Mouse (Mus musculus): ENCODE measurements around the gene Ctsg. TPM values are rescaled to one million over a fixed set of nuclear protein-coding genes. Genes with fewer than 3 reads are reported as not detected.
"Not testable (repeated sequence)": the region's sequence is repeated elsewhere in the genome, so short reads cannot be mapped to it uniquely, and the experiment has no call there.

The Ctsg gene
- polyA plus RNA-seq (2014; fragmentation: Nextera tagmentation; extraction: Ambion mirVana) = not detected in 2 replicates

DNA sequence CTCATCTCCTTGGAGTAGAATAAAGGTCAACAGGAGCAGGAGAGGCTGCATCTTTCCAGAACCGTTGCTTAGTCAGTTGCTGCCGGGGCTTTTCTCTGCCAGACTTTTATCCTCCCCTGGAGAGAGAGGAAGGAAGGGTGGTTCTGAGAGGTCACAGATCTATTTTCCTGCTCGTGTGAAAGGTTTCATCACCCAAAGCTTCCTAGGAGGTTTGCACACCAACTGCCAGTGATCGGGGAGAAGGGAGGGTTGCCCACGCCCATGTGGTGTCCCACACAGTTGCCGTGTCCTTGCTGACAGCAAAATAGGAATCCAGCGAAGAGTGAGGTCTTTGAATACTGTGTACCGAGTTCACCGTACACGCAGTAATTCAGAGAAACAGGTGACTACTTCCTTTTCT, at the start of gene Ctsg:
Gene Ctsg (minus strand): TSS at position 189 of the 400 bp plus-strand sequence.
- DNase-seq (ENCODE audit: low spot score) (no peak), ATAC-seq (no peak)
- Histone ChIP-seq H3K4me1 (ENCODE audit: control insufficient read depth, insufficient read depth, low read length) (no peaks in the 10 kb centered on the region), H3K4me3 (ENCODE audit: low read depth, low read length) (no peak within 1 kb of the TSS), H3K9ac (ENCODE audit: low read length) (no peak within 1 kb of the TSS), H3K27ac (ENCODE audit: low read depth, low read length) (no peak within 1 kb of the TSS), H3K9me3 (replicated peaks; ENCODE audit: control insufficient read depth, low read length) (no peaks in the 10 kb centered on the region), H3K36me3 (ENCODE audit: control insufficient read depth, insufficient read depth, low read length) (no peaks in the 10 kb centered on the region), H3K27me3 (replicated peaks; ENCODE audit: control insufficient read depth, insufficient read depth, low read length) (no peaks in the 10 kb centered on the region), H3K4me2 (ENCODE audit: low read length) (no peak within 1 kb of the TSS)
- WGBS = 82% methylated on average over 10 of the region's 10 CpGs

DNA sequence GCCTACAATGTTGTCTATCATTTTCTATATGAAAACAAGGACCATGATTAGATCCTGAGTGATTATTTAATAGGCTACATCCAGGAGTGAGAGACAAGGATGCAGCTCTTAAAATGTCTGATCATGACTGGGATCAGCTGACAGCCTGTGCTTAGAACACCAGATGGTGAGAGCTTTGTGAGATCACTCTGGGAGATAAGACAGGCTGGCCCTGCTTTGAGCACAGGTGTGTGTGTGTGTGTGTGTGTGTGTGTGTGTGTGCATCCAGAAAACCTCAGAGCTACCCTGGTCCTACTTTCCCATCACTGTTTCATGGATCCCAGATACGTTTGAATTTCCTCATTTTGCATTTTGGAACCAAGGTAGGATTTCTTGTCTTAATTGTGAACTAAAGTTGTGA, 31.3 kb upstream of the Ctsg start:
- not testable (repeated sequence) for H3K9ac ChIP-seq (ENCODE audit: low read length); DNase-seq (ENCODE audit: low spot score); H3K27me3 ChIP-seq (replicated peaks; ENCODE audit: control insufficient read depth, insufficient read depth, low read length); H3K4me1 ChIP-seq (ENCODE audit: control insufficient read depth, insufficient read depth, low read length); H3K9me3 ChIP-seq (replicated peaks; ENCODE audit: control insufficient read depth, low read length); H3K36me3 ChIP-seq (ENCODE audit: control insufficient read depth, insufficient read depth, low read length); H3K27ac ChIP-seq (ENCODE audit: low read depth, low read length); ATAC-seq; H3K4me3 ChIP-seq (ENCODE audit: low read depth, low read length); H3K4me2 ChIP-seq (ENCODE audit: low read length)
- WGBS = 79% methylated on average over 1 of the region's 1 CpGs

DNA sequence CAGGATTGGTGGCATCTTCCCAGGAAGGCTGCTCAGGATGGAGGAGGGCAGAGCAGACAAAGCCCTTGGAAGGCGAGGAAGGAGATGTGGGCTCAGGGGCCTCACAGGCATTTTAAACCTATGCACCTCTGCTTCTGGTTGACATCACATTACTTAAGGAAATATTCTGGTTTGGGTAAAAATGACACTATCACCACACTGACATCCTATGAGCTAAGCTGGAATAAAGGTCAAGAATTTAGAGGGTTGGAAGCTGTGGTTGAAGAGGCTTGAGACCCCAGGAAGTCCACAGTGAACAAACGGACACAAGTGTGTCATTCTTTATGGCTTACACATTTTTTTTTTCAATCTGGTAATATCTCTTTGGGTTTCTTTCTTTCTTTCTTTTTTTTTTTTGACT, 30.1 kb upstream of the Ctsg start, which contains the start of gene Gzmd:
Gene Gzmd (minus strand): TSS at position 101 of the 400 bp plus-strand sequence.
- DNase-seq (ENCODE audit: low spot score); H3K9me3 ChIP-seq (replicated peaks; ENCODE audit: control insufficient read depth, low read length); H3K27ac ChIP-seq (ENCODE audit: low read depth, low read length); H3K27me3 ChIP-seq (replicated peaks; ENCODE audit: control insufficient read depth, insufficient read depth, low read length); H3K4me1 ChIP-seq (ENCODE audit: control insufficient read depth, insufficient read depth, low read length); H3K4me3 ChIP-seq (ENCODE audit: low read depth, low read length); ATAC-seq; H3K9ac ChIP-seq (ENCODE audit: low read length); H3K4me2 ChIP-seq (ENCODE audit: low read length); H3K36me3 ChIP-seq (ENCODE audit: control insufficient read depth, insufficient read depth, low read length): not testable (repeated sequence)
- 77% methylated on average over 2 of the region's 2 CpGs for WGBS

DNA sequence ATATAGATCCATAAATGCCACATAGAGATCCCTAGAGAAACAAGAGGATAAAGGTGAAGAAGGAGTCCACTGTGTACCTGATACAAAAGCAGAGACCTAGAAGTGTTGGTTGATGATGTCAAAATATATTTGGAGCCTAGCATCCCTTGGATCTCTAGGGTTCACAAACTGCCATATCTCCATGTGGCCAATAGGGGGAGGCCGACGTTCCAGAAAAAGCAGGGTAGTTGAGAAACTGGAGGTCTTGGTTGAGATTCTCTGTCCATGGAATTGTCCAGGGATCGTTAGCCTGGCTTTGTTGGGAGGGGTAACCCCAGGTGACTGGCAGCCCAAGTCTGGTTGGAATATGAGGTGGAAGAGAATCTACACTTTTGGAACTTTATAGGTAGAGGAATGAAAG, 26.0 kb upstream of the Ctsg start:
- Histone ChIP-seq H3K4me2 (ENCODE audit: low read length) (no peak overlapping the region), H3K27me3 (replicated peaks; ENCODE audit: control insufficient read depth, insufficient read depth, low read length) (no peaks in the 10 kb centered on the region), H3K4me3 (ENCODE audit: low read depth, low read length) (no peak overlapping the region), H3K9ac (ENCODE audit: low read length) (no peak overlapping the region), H3K9me3 (replicated peaks; ENCODE audit: control insufficient read depth, low read length) (no peaks in the 10 kb centered on the region), H3K27ac (ENCODE audit: low read depth, low read length) (no peak overlapping the region), H3K36me3 (ENCODE audit: control insufficient read depth, insufficient read depth, low read length) (no peaks in the 10 kb centered on the region), H3K4me1 (ENCODE audit: control insufficient read depth, insufficient read depth, low read length) (no peaks in the 10 kb centered on the region)
- ATAC-seq (no peak), DNase-seq (ENCODE audit: low spot score) (no peak)
- WGBS = 52% methylated on average over 3 of the region's 3 CpGs

DNA sequence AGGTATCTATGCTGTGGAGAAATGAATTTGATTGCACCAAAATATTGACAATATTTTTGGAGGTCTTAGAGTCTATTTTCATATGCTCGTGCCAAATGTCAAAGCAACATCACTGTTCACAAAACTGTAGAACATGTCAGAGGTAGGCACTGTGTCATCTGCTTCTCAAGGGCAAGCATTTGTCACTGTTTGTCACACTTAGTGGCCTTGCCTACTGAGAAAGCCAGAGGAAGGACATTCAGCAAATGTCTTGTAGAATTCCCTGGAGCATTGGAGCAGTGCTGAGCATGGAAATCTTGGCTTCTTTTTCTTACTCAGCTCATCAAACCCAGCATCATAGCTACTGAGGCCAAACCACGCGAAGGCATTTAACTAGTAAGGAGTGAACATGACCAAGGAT, 21.1 kb upstream of the Ctsg start:
- Histone ChIP-seq H3K9me3 (replicated peaks; ENCODE audit: control insufficient read depth, low read length) (no peaks in the 10 kb centered on the region), H3K27ac (ENCODE audit: low read depth, low read length) (no peak overlapping the region), H3K9ac (ENCODE audit: low read length) (no peak overlapping the region), H3K36me3 (ENCODE audit: control insufficient read depth, insufficient read depth, low read length) (no peaks in the 10 kb centered on the region), H3K4me3 (ENCODE audit: low read depth, low read length) (no peak overlapping the region), H3K27me3 (replicated peaks; ENCODE audit: control insufficient read depth, insufficient read depth, low read length) (no peaks in the 10 kb centered on the region), H3K4me2 (ENCODE audit: low read length) (no peak overlapping the region), H3K4me1 (ENCODE audit: control insufficient read depth, insufficient read depth, low read length) (no peaks in the 10 kb centered on the region)
- DNase-seq (ENCODE audit: low spot score) (no peak), ATAC-seq (no peak)
- 81% methylated on average over 3 of the region's 3 CpGs for WGBS

DNA sequence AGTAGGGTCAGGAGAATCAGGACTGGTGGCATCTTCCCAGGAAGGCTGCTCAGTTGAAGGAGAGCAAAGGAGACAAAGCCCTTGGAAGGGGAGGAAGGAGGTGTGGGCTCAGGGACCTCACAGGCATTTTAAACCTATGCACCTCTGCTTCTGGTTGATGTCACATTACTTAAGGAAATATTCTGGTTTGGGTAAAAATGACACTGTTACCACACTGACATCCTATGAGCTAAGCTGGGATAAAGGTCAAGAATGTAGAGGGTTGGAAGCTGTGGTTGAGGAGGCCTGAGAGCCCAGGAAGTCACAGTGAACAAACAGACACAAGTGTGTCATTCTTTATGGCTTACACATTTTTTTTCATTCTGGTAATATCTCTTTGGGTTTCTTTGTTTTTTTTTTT, 18.2 kb upstream of the Ctsg start, which contains the start of gene Gzme:
Gene Gzme (minus strand): TSS at position 101 of the 400 bp plus-strand sequence.
- Histone ChIP-seq H3K9me3 (replicated peaks; ENCODE audit: control insufficient read depth, low read length) (no peaks in the 10 kb centered on the region), H3K4me2 (ENCODE audit: low read length) (no peak within 1 kb of the TSS), H3K36me3 (ENCODE audit: control insufficient read depth, insufficient read depth, low read length) (no peaks in the 10 kb centered on the region)

DNA sequence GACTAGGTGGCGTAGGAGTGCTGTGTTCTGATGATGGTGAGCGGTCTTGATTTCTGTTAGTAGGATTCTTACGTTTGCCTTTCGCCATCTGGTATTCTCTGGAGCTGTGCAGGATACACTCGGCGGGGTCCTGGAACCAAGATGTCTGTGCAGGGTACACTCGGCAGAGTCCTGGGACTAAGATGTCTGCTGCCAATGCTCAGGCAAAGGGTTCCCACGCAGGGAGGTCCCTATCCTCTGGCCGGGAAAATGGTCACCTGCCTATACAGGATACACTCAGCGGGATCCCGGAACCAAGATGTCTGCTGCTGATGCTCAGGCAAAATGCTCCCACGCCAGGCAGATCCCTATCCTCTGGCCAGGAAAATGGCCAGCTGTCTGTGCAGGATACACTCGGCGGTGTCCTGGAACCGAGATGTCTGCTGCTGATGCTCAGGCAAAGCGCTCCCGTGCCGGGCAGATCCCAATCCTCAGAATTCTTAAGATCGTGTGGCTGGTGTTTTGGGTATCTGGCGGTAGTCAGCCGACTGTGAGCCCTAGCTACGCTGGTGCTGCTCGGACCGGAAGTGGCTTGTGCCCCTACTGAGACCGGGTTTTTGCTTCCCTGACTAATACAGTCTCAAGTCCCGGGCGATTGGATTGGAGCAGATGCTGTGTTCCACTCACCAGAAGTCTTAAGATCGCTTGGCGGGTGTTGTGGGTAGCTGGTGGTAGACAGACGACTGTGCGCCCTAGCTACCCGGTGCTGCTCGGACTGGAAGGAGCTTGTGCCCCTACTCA, 13.3 kb upstream of the Ctsg start:
- not testable (repeated sequence) for H3K9ac ChIP-seq (ENCODE audit: low read length); H3K4me2 ChIP-seq (ENCODE audit: low read length); H3K9me3 ChIP-seq (replicated peaks; ENCODE audit: control insufficient read depth, low read length); H3K27ac ChIP-seq (ENCODE audit: low read depth, low read length); DNase-seq (ENCODE audit: low spot score); H3K36me3 ChIP-seq (ENCODE audit: control insufficient read depth, insufficient read depth, low read length); H3K4me1 ChIP-seq (ENCODE audit: control insufficient read depth, insufficient read depth, low read length); H3K4me3 ChIP-seq (ENCODE audit: low read depth, low read length); ATAC-seq; H3K27me3 ChIP-seq (replicated peaks; ENCODE audit: control insufficient read depth, insufficient read depth, low read length)
- WGBS = 95% methylated on average over 33 of the region's 33 CpGs

More for the DNA sequence above, 18.2 kb upstream of the Ctsg start, which contains the start of gene Gzme:
- H3K4me3 ChIP-seq (ENCODE audit: low read depth, low read length) = no peak within 1 kb of the TSS
- H3K4me1 ChIP-seq (ENCODE audit: control insufficient read depth, insufficient read depth, low read length) = no peaks in the 10 kb centered on the region
- no peak for DNase-seq (ENCODE audit: low spot score)
- no peak for ATAC-seq
- no peak within 1 kb of the TSS for H3K27ac ChIP-seq (ENCODE audit: low read depth, low read length)
- H3K9ac ChIP-seq (ENCODE audit: low read length) = no peak within 1 kb of the TSS
- H3K27me3 ChIP-seq (replicated peaks; ENCODE audit: control insufficient read depth, insufficient read depth, low read length) = no peaks in the 10 kb centered on the region

DNA sequence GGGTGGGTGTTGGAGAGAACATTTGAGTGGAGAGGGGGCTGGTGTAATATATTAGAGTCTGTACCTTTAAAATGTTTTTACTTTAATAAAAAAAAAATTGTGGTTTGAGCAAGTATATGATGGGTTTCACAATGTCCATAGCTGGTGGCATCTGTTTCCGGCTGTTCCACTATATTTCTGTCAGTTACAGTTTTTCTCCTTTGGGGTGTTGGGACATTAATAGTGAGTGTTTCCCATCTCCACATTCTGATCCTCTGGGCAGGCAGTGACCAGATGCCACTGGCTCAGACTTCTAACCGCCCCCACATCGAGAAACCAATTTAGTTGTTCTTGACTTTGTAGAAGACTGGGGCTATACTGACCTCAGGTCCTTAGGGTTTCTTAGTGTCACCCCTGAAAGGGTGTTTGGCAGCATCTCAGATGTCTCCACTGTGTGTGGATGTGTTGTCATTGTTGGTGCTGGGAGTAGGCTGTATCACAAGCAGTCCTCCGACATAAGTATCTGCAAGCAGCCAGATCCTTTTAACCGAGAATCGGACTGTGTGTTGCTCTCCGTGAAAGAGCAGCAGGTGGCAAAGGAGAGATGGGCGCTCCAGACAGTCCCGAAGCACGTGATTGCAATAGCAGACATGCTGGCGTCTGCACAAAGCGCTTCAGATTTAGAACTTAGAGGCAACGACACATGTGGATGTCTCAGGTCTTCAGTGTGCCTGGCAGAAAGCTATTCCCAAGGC, 3.2 kb upstream of the Ctsg start:
- H3K4me1 ChIP-seq (ENCODE audit: control insufficient read depth, insufficient read depth, low read length) = no peaks in the 10 kb centered on the region
- H3K27me3 ChIP-seq (replicated peaks; ENCODE audit: control insufficient read depth, insufficient read depth, low read length) = no peaks in the 10 kb centered on the region
- H3K4me3 ChIP-seq (ENCODE audit: low read depth, low read length) = no peak overlapping the region
- WGBS = 84% methylated on average over 13 of the region's 13 CpGs
- H3K9me3 ChIP-seq (replicated peaks; ENCODE audit: control insufficient read depth, low read length) = no peaks in the 10 kb centered on the region
- no peak for DNase-seq (ENCODE audit: low spot score)
- no peak for ATAC-seq
- H3K27ac ChIP-seq (ENCODE audit: low read depth, low read length) = no peak overlapping the region
- no peaks in the 10 kb centered on the region for H3K36me3 ChIP-seq (ENCODE audit: control insufficient read depth, insufficient read depth, low read length)
- H3K9ac ChIP-seq (ENCODE audit: low read length) = no peak overlapping the region
- H3K4me2 ChIP-seq (ENCODE audit: low read length) = no peak overlapping the region

DNA sequence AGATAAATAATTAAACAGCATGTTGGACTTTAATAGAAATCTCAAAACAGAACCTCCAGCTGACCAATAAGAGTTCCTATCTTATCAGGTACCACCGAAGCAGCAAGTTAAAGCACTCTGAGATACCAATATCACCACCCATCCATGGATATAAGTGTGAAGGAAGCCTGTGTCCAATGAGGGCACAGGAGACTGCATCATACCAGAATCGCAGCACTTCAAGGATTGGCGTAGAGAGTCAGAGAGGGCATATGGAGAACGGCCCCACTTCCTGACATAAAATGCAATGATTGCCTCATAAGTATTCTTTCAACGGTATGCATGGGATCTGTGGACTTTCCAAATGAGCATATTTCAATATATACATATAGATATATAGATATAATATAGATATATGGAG, 2.6 kb upstream of the Ctsg start:
- no peak overlapping the region for H3K4me3 ChIP-seq (ENCODE audit: low read depth, low read length)
- no peaks in the 10 kb centered on the region for H3K4me1 ChIP-seq (ENCODE audit: control insufficient read depth, insufficient read depth, low read length)
- DNase-seq (ENCODE audit: low spot score) = no peak
- H3K36me3 ChIP-seq (ENCODE audit: control insufficient read depth, insufficient read depth, low read length) = no peaks in the 10 kb centered on the region
- no peaks in the 10 kb centered on the region for H3K27me3 ChIP-seq (replicated peaks; ENCODE audit: control insufficient read depth, insufficient read depth, low read length)
- 95% methylated on average over 5 of the region's 5 CpGs for WGBS
- H3K9me3 ChIP-seq (replicated peaks; ENCODE audit: control insufficient read depth, low read length) = no peaks in the 10 kb centered on the region
- no peak overlapping the region for H3K27ac ChIP-seq (ENCODE audit: low read depth, low read length)
- no peak overlapping the region for H3K4me2 ChIP-seq (ENCODE audit: low read length)
- no peak for ATAC-seq
- H3K9ac ChIP-seq (ENCODE audit: low read length) = no peak overlapping the region
